Mouse (Mus musculus) intestine, embryonic 15.5 days (tissue): ENCODE measurements around the gene Gm10320. TPM values are rescaled to one million over a fixed set of nuclear protein-coding genes. Genes with fewer than 3 reads are reported as not detected.
A peak's percentile ranks its signal among the peaks of the same experiment; 100 is the strongest.

Experiments used
- ATAC-seq: fragments of 200-750 bp; cut with Nextera tagmentation; 2 replicates; pipeline ENCODE4 v1.8.0; 2017; ENCODE audit warnings: moderate TSS enrichment, moderate library complexity
- H3K27ac ChIP-seq: fragments of 300-500 bp; sonication (generic); 2 replicates; pipeline ENCODE4 v1.5.1; 2015; ENCODE audit warnings: mild to moderate bottlenecking, inconsistent platforms
- H3K27me3 ChIP-seq: fragments of 300-500 bp; sonication (generic); replicated peaks from 2 replicates; pipeline ENCODE4 v1.6.1; 2015; ENCODE audit warnings: inconsistent platforms
- H3K36me3 ChIP-seq: fragments of 300-500 bp; sonication (generic); 2 replicates; pipeline ENCODE4 v1.6.1; 2015; ENCODE audit warnings: inconsistent platforms
- H3K4me1 ChIP-seq: fragments of 300-500 bp; sonication (generic); replicated peaks from 2 replicates; pipeline ENCODE4 v1.6.1; 2015; ENCODE audit warnings: inconsistent platforms
- H3K4me2 ChIP-seq: fragments of 300-500 bp; sonication (generic); replicated peaks from 2 replicates; pipeline ENCODE4 v1.6.1; 2015; ENCODE audit warnings: mild to moderate bottlenecking, inconsistent platforms
- H3K4me3 ChIP-seq: fragments of 300-500 bp; sonication (generic); replicated peaks from 2 replicates; pipeline ENCODE4 v1.5.1; 2015; ENCODE audit warnings: inconsistent platforms
- H3K9ac ChIP-seq: fragments of 300-500 bp; sonication (generic); 2 replicates; pipeline ENCODE4 v1.6.1; 2015; ENCODE audit warnings: inconsistent platforms
- H3K9me3 ChIP-seq: fragments of 300-500 bp; sonication (generic); 2 replicates; pipeline ENCODE4 v1.6.1; 2016; ENCODE audit warnings: inconsistent platforms
- WGBS: fragments of 180-500 bp; shearing (Covaris S2); methylation state at CpG from one replicate; pipeline ENCODE4 v1.1.7; 2015; 5-methylcytosine and 5-hydroxymethylcytosine counted together
- polyA plus RNA-seq: library from polyadenylated mRNA; unstranded; fragments of >200 nt; fragmentation: Nextera tagmentation; extraction: Ambion mirVana; gene quantifications from 2 replicates; pipeline ENCODE4 v1.2.1, GENCODE M21; 2015

Gene Gm10320
- polyA plus RNA-seq, 1 experiment from 2014 or later: 1.8 TPM

- no peak for ATAC-seq
- no peaks in the 10 kb centered on the region for H3K36me3 ChIP-seq
- no peak overlapping the region for H3K27ac ChIP-seq
- 8% methylated on average over 16 of the region's 16 CpGs for WGBS
- H3K9ac ChIP-seq: no peak overlapping the region
- H3K4me1 ChIP-seq: peaks cover 17% of the 10 kb centered on the region
- H3K9me3 ChIP-seq: no peaks in the 10 kb centered on the region
- H3K27me3 ChIP-seq: peaks cover 80% of the 10 kb centered on the region
- H3K4me3 ChIP-seq: peak overlapping the region; percentile 24; the same call in 1 of the 2 replicates
- H3K4me2 ChIP-seq: peak overlapping the region; percentile 53
These were observed 10.5 kb upstream of the Gm10320 start for GRCm38 (mm10) chr13:98502236-98502812.

DNA sequence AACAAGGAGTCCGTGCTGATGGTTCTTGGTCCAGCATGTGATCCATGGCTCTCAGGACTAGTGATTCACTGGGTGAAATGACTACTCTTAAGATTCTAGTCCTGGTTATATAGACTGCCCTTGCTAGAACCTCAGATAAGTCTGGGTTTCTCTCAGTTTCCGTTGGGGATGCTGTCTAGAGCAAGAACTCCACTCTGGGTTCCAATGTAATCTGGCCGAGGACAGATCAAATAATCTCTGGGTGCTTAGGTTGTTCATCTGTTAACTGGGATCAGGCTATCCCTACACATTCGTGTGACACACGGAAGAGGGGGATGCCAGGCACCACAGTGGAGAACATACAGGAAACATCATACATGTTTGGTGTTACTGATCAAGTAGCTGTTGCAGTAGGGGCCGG, 9.5 kb upstream of the Gm10320 start:
- Histone ChIP-seq H3K9ac (no peak overlapping the region), H3K4me1 (peaks cover 17% of the 10 kb centered on the region), H3K36me3 (no peaks in the 10 kb centered on the region), H3K4me2 (no peak overlapping the region), H3K9me3 (no peaks in the 10 kb centered on the region), H3K27ac (no peak overlapping the region), H3K4me3 (no peak overlapping the region), H3K27me3 (peaks cover 76% of the 10 kb centered on the region)
- WGBS: 14% methylated on average over 6 of the region's 6 CpGs
- no peak for ATAC-seq

GRCm38 (mm10) chr13:98500471-98501125, 8.8 kb upstream of the Gm10320 start:
- Histone ChIP-seq H3K4me1 (peaks cover 17% of the 10 kb centered on the region), H3K9me3 (no peaks in the 10 kb centered on the region), H3K36me3 (no peaks in the 10 kb centered on the region), H3K4me2 (no peak overlapping the region), H3K27ac (no peak overlapping the region), H3K4me3 (no peak overlapping the region), H3K27me3 (peaks cover 70% of the 10 kb centered on the region), H3K9ac (no peak overlapping the region)
- 40% methylated on average over 13 of the region's 13 CpGs for WGBS
- no peak for ATAC-seq

- H3K9ac ChIP-seq: no peak overlapping the region
- no peak for ATAC-seq
- H3K4me1 ChIP-seq: peaks cover 5% of the 10 kb centered on the region
- peaks cover 56% of the 10 kb centered on the region for H3K27me3 ChIP-seq
- H3K4me3 ChIP-seq: no peak overlapping the region
- no peak overlapping the region for H3K27ac ChIP-seq
- no peak overlapping the region for H3K4me2 ChIP-seq
- H3K36me3 ChIP-seq: no peaks in the 10 kb centered on the region
- WGBS: 65% methylated on average over 5 of the region's 5 CpGs
- H3K9me3 ChIP-seq: no peaks in the 10 kb centered on the region
These were observed 6.8 kb upstream of the Gm10320 start for GRCm38 (mm10) chr13:98498561-98498960.

- H3K9me3 ChIP-seq: no peaks in the 10 kb centered on the region
- no peak overlapping the region for H3K4me3 ChIP-seq
- H3K27ac ChIP-seq: no peak overlapping the region
- no peak for ATAC-seq
- H3K4me1 ChIP-seq: peaks cover 4% of the 10 kb centered on the region
- H3K27me3 ChIP-seq: peaks cover 55% of the 10 kb centered on the region
- H3K36me3 ChIP-seq: no peaks in the 10 kb centered on the region
- no peak overlapping the region for H3K4me2 ChIP-seq
- H3K9ac ChIP-seq: no peak overlapping the region
- 51% methylated on average over 11 of the region's 11 CpGs for WGBS
These were observed 6.3 kb upstream of the Gm10320 start for GRCm38 (mm10) chr13:98498080-98498479.

DNA sequence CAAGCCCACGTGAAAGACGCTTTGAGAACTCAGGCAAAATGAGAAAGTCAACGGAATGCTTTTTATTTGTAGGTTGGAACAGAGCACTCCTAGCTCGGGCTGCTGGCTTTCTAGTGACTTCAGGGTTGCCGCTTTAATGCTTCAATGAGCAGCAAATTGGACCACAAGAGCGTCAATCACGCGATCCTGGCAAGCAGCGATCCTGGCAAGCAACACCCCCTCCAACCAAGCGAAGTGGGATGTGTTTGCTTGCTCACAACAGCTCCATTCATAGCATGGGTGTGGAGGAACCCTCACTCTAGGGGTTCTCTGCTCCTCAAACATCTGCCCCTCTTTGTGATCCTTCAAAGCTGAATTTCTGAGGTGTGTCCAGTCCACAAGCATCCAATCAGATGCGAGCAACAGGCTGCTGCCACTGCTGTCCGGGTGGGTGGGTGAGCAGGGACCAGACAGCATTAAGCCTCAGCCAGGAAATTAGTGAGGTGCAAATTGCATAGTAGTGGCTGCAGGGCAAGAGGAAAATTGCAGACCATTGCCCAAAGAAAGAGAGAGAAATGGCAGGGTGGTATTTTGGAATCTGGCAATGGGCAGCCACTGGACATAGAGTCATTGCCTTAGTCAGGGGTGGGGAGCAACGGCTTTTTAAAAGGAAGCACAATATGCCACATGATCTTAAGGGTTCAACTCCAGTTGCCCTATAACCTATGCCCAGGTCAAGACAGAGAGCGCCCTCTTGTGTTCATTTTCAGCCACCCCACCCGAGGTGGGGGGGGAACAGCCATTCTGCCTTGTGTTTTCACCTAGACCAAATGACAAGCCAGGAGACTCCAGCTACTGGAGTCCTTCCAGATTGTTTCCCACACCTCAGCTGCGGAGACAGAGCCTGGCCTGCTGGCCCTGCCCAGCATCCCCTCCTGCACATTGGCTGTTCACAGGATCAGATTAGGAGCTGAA, 5.4 kb upstream of the Gm10320 start:
- Histone ChIP-seq H3K36me3 (no peaks in the 10 kb centered on the region), H3K27me3 (peaks cover 48% of the 10 kb centered on the region), H3K9ac (no peak overlapping the region), H3K9me3 (no peaks in the 10 kb centered on the region), H3K27ac (no peak overlapping the region), H3K4me3 (no peak overlapping the region), H3K4me1 (no peaks in the 10 kb centered on the region), H3K4me2 (no peak overlapping the region)
- WGBS: 40% methylated on average over 16 of the region's 16 CpGs
- no peak for ATAC-seq

GRCm38 (mm10) chr13:98494492-98495064, 2.8 kb upstream of the Gm10320 start:
- Histone ChIP-seq H3K27me3 (peaks cover 22% of the 10 kb centered on the region), H3K9ac (no peak overlapping the region), H3K4me1 (no peaks in the 10 kb centered on the region), H3K36me3 (no peaks in the 10 kb centered on the region), H3K27ac (no peak overlapping the region), H3K9me3 (no peaks in the 10 kb centered on the region), H3K4me3 (no peak overlapping the region), H3K4me2 (no peak overlapping the region)
- ATAC-seq: no peak
- 71% methylated on average over 6 of the region's 8 CpGs for WGBS

- H3K4me1 ChIP-seq: no peaks in the 10 kb centered on the region
- no peak overlapping the region for H3K4me3 ChIP-seq
- no peaks in the 10 kb centered on the region for H3K36me3 ChIP-seq
- H3K9me3 ChIP-seq: no peaks in the 10 kb centered on the region
- no peak overlapping the region for H3K27ac ChIP-seq
- H3K27me3 ChIP-seq: peaks cover 9% of the 10 kb centered on the region; the same call in 1 of the 2 replicates
- ATAC-seq: no peak
- H3K9ac ChIP-seq: no peak overlapping the region
- no peak overlapping the region for H3K4me2 ChIP-seq
- WGBS: 61% methylated on average over 9 of the region's 9 CpGs
These were observed 911 bp upstream of the Gm10320 start for GRCm38 (mm10) chr13:98492569-98493255.

DNA sequence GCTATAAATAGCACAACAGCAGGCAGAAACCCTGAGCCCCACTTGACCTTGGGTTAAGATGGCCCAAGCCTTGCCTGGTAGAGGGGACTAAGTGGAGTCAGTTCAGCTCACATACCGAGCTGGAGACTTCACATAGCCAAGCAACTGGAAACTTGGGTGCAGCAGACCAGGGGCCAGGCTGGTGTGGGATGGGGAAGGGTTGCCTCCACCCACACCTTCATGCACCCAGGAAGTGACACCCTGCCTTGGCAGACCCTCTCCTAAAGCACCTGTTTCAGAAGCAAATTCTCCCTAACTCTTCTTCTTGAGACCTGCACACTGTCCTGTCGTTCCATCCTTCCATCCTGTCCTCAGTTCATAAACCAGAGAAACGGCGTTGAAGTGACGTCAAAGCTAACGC, 5.1 kb downstream of the Gm10320 start:
- no peak overlapping the region for H3K4me3 ChIP-seq
- H3K9me3 ChIP-seq: no peaks in the 10 kb centered on the region
- no peaks in the 10 kb centered on the region for H3K27me3 ChIP-seq
- H3K27ac ChIP-seq: no peak overlapping the region
- no peak overlapping the region for H3K4me2 ChIP-seq
- H3K4me1 ChIP-seq: no peaks in the 10 kb centered on the region
- no peak overlapping the region for H3K9ac ChIP-seq
- no peaks in the 10 kb centered on the region for H3K36me3 ChIP-seq
- WGBS: 68% methylated on average over 6 of the region's 6 CpGs
- no peak for ATAC-seq

GRCm38 (mm10) chr13:98486161-98486560, 5.6 kb downstream of the Gm10320 start:
- 74% methylated on average over 3 of the region's 3 CpGs for WGBS
- H3K27ac ChIP-seq: no peak overlapping the region
- H3K9me3 ChIP-seq: no peaks in the 10 kb centered on the region
- H3K36me3 ChIP-seq: no peaks in the 10 kb centered on the region
- H3K27me3 ChIP-seq: no peaks in the 10 kb centered on the region
- no peaks in the 10 kb centered on the region for H3K4me1 ChIP-seq
- H3K9ac ChIP-seq: no peak overlapping the region
- H3K4me2 ChIP-seq: no peak overlapping the region
- ATAC-seq: no peak
- H3K4me3 ChIP-seq: no peak overlapping the region

DNA sequence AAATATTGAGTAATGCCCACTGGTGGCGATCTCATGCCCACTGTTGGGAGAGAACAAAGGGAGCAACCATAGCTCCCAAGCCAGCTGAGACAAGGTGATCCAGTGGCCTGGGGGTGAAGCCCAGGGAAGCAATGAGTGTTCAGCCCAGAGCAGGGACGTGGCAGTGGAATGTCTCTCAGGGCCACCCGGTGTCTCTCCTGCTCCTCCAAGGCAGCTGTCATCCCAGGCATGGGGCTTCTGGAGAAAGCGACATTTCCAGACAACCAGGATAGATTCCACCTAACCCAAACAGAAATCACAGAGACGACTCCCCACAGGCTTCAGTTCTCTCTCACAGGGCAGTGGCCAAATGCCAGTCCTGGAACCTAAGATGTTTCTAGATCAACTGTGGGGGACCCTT, 6.4 kb downstream of the Gm10320 start:
- WGBS: 77% methylated on average over 5 of the region's 5 CpGs
- Histone ChIP-seq H3K4me2 (no peak overlapping the region), H3K27me3 (no peaks in the 10 kb centered on the region), H3K27ac (no peak overlapping the region), H3K36me3 (no peaks in the 10 kb centered on the region), H3K4me3 (no peak overlapping the region), H3K4me1 (no peaks in the 10 kb centered on the region), H3K9me3 (no peaks in the 10 kb centered on the region), H3K9ac (no peak overlapping the region)
- no peak for ATAC-seq

DNA sequence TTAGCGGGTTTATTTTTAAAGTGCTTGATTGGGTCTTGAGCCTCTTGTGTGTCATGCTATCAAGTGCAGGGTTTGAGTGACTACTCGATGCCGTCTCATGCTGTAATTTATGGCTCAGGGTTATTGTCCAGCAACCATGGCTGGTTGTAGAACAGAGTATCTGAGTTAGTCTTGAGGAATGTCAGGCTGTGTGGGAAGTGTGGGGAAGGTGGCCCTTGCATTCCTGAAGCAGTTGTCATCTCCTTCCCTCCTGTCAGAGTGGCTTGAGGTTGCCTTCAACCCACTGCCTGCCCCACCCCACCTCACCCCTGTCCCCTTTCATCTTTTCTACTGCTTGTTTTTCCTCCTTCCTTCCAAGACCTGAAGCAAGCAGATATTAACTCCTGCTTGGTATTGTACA, 13.8 kb downstream of the Gm10320 start:
- Histone ChIP-seq H3K4me3 (no peak overlapping the region), H3K9me3 (no peaks in the 10 kb centered on the region), H3K4me2 (no peak overlapping the region), H3K27me3 (no peaks in the 10 kb centered on the region), H3K27ac (no peak overlapping the region), H3K4me1 (peaks cover 6% of the 10 kb centered on the region; the same call in 1 of the 2 replicates), H3K9ac (no peak overlapping the region), H3K36me3 (no peaks in the 10 kb centered on the region)
- 79% methylated on average over 3 of the region's 3 CpGs for WGBS
- 0 out of 2 replicates have a peak, but pooled peaks have one; percentile 43 for ATAC-seq
